Mouse (Mus musculus): Measurements from ENCODE around the gene Pnp2.
"Not testable (repeated sequence)": the region's sequence is repeated elsewhere in the genome, so short reads cannot be mapped to it uniquely, and the experiment has no call there.

Gene Pnp2

DNA sequence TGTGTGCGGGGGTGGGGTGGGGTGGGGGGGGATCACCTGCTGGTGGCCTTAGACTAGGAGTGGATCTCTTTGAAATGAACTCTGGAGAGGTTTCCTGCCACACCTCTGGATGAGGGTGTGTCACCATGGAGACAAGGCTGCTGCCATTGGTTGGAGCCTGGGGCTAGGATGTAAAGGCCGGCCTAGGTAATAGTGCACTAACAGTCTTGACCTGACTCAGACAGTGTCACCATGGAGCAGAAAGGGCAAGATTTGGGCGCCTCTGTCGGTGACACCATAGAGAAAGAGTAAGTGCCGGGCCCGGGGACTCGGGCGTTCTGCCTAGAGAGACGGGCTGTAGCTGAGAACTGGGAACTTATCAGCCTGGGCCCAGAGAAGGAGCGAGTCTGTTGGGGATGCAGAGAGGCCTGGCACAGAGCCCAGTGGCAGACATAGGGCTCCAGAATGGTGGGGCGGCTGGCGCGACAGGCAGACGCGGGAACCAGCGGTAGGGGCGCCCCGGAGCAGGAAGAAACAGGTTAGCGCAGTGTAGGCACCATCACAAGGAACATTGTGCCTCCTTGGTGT is at the start of gene Pnp2:
Gene Pnp2 (plus strand): TSS at position 51 of the 567 bp plus-strand sequence.
- DNase-seq (ENCODE audit: low spot score in 2 of 2), result peak in 1 of 2 experiments; percentile 55

DNA sequence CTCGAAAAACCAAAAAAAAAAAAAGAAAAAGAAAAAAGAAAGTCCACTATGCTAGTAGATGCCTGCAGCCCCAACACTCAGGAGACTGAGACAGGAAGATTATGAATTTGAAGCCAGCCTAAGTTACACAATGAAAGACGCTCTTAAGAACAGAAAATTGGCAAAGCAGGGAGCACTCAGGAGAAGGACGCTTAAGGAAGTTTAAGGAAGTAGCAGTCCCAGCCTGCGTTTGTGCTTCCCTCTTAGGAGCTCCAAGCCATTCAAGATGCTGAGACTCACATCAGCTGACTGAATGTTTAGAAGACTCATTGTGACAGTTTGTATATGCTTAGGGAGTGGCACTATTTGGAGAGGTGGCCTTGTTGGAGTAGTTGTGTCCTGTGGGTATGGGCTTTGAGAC is 47.7 kb upstream of the Pnp2 start:
- no peak for DNase-seq (ENCODE audit: low spot score in 2 of 2)

DNA sequence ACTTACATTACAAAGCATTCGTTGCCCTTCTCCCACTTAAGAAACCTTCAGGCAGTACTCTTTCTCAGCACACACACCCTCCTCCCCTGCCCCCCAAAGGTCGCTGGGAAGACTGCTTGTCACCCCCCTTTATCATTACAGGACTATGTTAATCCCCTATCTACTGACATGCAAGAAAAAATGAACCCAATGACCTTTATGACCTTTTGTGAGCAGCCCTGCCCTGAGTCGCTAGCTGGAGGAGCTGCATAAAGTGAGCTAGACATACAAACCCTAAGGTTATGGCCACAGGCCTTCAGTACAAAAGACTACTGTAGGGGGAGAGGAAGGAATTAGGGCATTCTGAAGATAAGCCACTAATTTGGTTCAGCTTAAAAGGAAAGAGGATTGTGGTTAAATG is 44.4 kb upstream of the Pnp2 start:
- no peak for DNase-seq (ENCODE audit: low spot score in 2 of 2)

DNA sequence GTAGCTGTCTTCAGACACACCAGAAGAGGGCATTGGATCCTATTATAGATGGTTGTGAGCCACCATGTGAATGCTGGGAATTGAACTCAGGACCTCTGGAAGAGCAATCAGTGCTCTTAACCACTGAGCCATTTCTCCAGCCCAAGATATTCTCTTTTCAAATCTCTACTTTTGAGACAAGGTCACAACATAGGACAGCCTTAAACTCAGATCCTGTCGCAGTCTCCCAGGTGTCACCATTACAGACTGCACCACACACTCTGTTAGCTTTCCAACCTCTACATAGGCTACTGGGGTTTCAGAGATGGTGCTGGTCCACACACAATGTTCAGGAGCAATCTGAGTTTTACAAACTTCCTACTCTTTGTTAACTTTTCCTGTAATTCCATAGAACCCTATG is 32.4 kb upstream of the Pnp2 start:
- DNase-seq (ENCODE audit: low spot score in 2 of 2), result not testable (repeated sequence)

DNA sequence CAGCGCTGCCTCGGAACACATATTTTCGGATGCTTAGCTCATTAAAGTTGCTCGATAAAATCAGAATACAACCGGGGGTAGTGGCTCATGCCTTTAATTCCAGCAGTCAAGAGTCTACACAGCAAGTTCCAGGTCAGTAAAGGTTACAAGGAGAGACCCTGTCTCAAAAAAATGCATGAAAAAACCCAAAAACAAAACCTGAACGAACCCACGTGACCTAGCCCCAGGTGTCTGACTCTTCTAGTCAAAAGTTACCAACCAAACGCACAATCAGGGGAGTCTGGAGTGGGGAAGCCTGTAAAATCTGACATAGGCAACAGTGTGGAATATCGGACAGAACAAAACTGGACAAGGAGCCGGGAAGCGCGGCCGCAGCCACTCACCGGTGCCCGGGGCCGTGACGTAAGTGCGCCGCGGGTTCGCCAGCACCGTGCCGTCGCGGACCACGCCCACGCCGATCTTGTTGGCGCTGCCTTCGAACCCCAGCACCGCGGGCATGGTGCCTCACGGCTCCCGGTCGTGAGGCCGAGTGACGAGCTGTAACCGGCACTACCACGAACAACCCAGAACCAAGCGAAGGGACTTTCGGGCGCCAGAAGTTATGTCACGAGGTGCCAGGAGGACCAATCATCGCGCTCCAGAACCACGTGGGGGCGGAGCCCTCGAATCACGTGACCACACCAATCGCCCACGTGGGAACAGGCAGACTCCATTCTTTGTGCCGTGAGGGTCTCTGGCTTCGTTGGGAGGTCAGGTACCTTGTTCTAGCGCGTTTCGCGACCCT is 31.3 kb upstream of the Pnp2 start, which contains the start of the genes Osgep and Apex1:
Gene Osgep (minus strand): TSS at position 613 of the 784 bp plus-strand sequence.
Gene Apex1 (plus strand): TSS at position 688 of the 784 bp plus-strand sequence.
- peak; percentile 95 to 98 for DNase-seq (ENCODE audit: low spot score in 2 of 2)

DNA sequence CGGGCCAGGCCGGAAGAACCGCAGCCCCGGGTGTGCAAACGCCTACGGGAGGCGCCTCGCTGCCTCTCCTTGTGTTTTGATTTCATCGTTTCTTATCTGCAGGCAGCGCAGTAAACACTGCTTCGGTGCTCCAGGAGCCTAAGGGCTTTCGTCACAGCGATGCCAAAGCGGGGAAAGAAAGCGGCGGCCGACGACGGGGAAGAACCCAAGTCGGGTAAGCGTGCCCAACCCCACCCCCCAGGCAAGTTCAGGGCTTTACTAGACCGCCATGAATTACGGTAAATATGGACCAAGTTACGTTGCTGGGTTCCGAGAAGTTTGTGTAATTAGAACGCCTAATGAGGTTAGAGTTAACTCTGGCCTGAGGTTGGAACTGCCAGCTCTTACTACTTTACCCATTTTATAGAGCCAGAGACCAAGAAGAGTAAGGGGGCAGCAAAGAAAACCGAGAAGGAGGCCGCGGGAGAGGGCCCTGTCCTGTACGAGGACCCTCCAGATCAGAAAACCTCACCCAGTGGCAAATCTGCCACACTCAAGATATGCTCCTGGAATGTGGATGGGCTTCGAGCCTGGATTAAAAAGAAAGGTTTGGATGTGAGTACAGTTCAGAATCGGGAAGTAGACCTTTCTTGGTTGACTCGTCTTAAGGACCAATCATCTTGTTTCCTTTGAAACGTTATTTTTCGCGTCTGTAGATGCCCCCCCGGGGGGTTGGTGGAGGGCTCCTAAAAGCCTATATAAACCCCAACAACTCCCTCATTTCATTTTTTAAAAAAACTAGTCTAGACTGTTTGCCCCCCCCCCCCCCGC is 30.5 kb upstream of the Pnp2 start:
- peak in 1 of 2 experiments; percentile 25 for DNase-seq (ENCODE audit: low spot score in 2 of 2)

DNA sequence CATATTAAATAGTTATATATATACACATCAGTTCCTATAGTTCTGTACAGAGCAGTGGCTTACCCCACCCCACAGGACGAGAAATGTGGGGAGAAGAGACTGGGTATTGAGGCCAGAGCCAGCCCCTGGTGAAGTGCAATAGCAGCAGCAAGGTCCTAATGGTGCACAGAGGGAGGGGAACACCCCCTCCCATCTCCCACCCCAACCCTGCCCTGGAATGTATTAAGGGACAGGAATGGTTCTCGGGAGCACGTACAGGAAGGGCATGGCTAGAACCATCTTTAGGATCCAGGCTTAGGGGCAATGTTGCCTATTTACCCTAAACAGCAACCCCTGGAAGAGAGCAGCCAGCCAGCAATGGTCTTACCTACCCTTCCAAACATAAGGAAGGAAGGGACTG is 28.4 kb upstream of the Pnp2 start:
- DNase-seq (ENCODE audit: low spot score in 2 of 2), result no peak

DNA sequence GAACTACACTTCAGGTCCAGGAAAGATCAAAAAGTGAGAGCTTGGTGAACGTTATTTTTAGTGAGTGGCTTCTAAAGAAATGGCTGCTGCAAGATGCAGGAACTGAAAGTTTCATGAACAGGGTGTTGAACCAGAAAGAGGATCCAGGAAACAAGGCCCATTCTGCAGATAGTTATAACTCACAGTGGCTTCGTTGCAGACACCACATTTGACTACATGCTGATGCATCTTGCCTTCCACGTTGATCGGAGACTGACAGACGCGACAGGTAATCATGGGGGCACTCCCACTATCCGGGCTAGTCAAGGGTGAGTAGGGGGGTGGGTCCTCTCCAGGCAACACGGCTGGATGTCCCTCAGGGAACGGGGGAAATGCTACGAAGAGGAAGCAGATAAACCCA is 25.8 kb upstream of the Pnp2 start:
- DNase-seq (ENCODE audit: low spot score in 2 of 2), result no peak

DNA sequence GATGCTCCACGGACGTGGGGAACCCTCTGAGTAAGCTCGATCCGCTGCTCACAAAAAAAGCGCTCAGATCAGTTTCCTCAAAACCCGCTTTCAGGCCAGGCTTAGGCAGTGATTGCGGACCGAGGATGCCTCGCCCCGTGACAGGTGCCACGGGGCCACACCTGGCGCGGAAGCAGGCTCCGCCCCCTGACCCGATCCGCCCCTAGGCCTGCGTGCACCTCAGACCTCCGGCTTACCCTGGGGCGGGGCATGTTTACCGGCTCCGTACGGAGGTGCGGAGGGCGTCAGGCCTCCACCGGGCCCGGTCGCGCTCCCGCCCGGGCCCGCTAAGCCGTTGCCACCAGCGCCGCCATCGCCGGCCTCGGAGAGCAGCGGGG is 25.4 kb upstream of the Pnp2 start:
- peak in 1 of 2 experiments; percentile 60 for DNase-seq (ENCODE audit: low spot score in 2 of 2)

DNA sequence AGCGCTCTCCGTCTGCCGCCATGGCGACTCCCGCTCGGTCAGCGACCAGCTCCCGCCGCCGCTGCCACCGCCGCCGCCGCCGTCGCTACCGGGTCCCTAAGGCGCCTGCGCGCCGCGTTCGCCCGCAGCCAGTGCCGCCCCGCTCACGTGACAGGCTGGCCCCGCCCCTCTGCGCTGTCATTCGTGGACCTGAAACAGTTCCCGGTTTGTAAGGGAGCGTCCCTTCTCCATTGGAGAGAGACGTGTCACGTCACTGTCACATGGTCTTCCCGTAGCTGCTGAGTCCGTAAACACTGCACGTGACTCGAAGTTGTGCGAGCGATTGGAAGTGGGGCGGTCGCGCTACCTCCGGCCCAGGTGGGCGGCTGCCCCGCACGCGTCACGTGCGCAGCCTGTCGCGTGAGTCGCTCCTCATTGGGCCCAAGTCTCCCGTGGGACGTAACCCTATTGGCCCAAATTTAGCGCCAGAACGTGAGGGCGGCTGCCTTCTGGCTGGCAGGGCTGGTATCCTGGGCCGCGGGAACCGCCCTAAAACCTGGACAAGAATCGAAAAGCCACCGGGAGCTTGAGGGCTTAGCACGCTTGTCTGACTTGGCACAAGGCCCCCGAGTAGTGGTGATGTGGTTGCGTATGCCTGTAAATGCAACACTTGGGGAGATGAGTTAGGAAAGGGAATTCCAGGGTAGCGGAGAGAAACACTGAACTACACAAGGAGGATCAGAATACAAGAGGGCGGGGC is 24.9 kb upstream of the Pnp2 start, which contains the start of the genes Pip4p1 and Pnp:
Gene Pip4p1 (minus strand): TSS at position 103 of the 739 bp plus-strand sequence.
Gene Pnp (plus strand): TSS at position 329 of the 739 bp plus-strand sequence.
- peak; percentile 99 to 100 for DNase-seq (ENCODE audit: low spot score in 2 of 2)

DNA sequence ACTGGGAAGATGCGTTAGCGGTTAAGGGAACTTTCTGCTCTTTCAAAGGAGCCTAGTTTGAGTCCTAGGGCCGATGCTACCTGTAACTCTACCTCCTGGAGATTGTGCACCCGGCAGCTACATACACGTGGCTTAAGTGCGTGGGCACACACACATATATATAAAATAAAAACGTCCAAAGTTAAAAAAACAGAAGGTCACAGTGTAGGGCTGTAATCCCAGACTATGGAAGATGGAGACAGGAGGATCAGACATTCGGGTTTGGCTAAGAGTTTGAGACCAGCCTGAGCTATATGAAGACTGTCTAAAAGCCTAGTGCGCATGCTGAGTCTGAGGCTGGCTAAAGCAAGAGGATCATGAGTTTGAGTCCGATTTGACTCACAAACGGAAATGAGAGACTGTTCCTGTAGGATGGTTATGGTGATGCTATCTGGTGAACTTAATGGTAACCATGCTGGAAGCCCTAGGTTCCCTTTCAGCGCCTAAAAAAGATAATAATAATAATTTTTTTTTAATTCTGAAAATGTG is 24.2 kb upstream of the Pnp2 start:
- no peak for DNase-seq (ENCODE audit: low spot score in 2 of 2)

DNA sequence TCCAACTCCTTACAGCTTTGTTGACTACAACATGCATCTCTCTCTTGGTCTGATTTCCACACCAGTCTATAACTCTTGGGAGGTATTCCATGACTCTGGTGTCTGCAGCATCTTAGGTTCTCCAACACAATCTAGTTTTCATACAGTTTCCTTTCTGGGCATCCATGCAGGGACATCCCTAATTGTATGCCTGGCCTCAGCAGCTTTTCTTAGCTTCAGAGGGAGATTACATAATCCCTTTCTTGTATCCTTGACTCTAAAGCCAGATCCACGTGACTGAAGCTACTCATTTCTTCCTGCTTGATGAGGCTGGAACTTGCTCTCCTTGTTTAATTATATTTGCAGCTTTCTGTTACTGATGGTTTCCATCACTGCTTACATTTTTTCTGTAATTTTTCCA is 19.1 kb upstream of the Pnp2 start:
- DNase-seq (ENCODE audit: low spot score in 2 of 2), result no peak

DNA sequence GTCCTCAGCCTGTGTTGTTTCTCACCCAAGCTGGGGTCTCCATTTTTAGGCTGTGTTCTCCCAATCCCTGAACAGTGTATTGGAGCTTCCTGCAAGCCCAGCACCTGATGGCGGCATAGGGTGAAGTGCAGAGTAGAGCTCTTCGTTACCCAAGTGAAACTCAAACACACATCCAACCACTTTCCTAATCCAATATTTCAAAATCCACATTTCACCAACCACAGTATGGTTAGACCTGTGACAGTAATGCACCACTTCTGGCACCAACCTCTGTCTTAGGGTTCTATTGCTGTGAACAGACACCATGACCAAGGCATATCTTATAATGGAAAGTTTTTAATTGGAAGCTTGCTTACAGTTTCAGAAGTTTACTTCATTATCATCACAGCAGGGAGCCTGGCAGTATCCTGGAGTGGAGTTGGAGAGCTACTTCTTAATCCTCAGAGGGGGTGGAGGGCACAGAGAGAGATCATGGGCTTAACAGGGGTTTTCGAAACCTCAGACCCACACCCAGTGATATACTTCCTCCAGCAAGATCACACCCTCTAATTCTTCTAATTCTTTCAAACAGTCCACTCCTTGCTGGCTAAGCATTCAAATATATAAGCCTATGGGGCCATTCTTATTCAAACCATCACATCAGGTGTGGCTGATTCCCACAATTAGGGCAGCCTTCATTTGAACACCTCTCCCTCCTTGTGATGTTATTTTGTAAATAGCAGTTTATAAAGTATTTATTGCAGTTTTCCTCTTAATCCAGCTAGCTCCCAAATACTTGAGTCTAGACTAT is 17.5 kb upstream of the Pnp2 start:
- no peak for DNase-seq (ENCODE audit: low spot score in 2 of 2)

DNA sequence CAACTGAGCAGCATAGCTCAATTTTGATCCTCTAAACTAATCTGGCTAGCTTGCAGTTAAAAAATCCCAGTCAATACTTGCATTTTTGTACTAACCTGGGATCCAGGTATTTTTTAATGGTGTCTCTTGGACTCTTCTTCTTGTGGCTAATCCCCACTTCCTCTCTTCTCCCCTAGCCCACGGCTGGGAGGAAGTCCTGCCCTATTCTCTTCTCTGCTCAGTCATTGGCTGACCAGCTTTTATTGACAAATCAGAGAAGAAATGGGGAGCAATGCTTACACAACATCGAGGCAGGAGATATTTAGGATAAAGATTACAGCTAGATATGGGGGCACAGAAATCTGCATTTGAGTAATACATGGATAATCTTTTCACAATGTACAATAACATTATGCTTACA is 16.9 kb upstream of the Pnp2 start:
- no peak for DNase-seq (ENCODE audit: low spot score in 2 of 2)

DNA sequence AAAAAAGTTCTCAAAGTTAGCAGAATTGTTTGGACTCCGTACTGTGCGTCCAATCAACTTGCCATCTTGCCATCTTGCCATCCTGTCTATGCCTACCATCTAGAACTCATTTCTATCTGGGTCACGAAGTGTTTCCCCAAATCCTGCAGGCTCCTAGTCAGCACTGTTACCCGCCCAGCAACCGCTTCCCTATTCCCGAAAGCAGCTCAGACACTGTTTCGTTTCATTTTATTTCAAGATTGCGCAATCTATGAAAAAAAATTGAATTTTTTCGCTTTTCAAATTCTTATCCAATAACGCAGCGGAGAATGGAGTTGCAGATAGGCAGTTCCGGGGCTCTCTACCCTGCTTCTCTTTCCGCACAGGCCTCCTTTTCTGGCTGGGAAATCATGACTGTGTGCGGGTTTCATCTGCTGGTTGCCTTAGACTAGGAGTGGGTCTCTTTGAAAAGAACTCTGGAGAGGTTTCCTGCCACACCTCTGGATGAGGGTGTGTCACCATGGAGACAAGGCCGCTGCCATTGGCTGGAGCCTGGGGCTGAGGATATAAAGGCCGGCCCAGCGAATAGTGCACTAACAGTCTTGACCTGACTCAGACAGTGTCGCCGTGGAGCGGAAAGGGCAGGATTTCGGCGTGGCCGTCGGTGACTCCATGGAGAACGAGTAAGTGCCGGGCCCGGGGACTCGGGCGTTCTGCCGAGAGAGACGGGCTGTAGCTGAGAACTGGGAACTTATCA is 11.7 kb upstream of the Pnp2 start, which contains the start of gene Gm49342:
Gene Gm49342 (plus strand): TSS at position 586 of the 736 bp plus-strand sequence.
- DNase-seq (ENCODE audit: low spot score in 2 of 2), result peak; percentile 79 to 92

DNA sequence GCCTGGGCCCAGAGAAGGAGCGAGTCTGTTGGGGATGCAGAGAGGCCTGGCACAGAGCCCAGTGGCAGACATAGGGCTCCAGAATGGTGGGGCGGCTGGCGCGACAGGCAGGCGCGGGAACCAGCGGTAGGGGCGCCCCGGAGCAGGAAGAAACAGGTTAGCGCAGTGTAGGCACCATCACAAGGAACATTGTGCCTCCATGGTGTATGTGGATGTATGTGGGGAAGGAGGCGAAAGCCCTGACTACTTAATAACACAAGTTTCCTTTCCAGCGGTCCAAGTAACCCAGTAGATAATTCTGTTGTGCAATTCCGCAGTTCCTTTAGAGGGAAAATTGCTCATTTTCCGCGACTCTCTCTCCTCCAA is 11.1 kb upstream of the Pnp2 start:
- DNase-seq (ENCODE audit: low spot score in 2 of 2), result not testable (repeated sequence)

DNA sequence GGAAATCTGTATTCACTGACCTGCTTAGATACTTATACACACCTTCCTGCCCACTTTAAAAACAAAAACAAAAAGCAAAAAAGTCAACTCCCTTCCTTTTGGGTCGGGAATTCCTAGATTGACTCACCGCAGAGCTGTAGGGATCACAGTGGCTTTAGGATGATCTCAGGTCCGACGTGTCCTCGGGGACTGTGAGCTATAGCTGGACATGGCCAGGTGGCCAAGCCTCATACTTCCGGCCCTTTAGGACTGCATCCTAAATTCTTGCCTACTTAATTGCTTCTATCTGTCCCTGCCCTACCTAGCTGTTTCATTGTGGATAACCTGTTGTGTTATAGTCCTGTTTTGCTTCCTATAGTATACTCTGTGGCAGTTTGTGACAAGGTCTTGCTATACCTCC is 10.7 kb upstream of the Pnp2 start:
- not testable (repeated sequence) for DNase-seq (ENCODE audit: low spot score in 2 of 2)

DNA sequence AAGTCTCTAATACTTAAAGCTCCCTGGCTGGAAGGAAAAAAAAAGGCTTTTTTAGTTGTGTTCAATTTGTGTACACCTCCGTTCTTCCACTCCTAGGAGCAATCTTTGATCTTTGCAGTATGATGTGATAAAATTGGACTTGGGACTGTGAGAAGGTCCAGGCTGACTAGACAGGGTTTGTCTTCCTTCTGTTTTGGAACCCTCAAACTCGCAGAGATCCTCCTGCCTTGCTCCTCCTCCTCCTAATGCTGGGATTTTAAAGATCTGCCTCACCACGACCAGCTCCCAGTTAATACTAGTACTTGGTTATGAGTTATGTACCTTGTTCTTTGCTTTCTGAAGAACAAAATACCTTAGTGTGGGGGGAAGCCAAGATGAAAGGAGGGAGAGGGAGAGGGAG is 10.3 kb upstream of the Pnp2 start:
- DNase-seq (ENCODE audit: low spot score in 2 of 2), result not testable (repeated sequence)

DNA sequence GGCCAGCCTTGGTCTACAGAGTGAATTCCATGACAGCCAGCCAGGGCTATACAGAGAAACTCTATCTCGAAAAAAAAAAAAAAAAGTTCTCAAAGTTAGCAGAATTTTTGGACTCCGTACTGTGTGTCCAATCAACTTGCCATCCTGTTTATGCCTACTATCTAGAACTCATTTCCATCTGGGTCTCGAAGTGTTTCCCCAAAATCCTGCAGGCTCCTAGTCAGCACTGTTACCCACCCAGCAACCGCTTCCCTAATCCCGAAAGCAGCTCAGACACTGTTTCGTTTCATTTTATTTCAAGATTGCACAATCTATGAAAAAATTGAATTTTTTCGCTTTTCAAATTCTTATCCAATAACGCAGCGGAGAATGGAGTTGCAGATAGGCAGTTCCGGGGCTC is 305 bp upstream of the Pnp2 start:
- no peak for DNase-seq (ENCODE audit: low spot score in 2 of 2)

DNA sequence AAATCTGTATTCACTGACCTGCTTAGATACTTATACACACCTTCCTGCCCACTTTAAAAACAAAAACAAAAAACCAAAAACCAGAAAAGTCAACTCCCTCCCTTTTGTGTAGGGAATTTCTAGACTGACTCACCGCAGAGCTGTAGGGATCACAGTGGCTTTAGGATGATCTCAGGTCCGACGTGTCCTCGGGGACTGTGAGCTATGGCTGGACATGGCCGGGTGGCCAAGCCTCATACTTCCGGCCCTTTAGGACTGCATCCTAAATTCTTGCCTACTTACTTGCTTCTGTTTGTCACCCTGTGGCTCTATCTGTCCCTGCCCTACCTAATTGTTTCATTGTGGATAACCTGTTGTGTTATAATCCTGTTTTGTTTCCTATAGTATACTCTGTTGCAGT is 932 bp downstream of the Pnp2 start:
- not testable (repeated sequence) for DNase-seq (ENCODE audit: low spot score in 2 of 2)

All from left cerebral cortex, adult 9 months (tissue).